Mouse (Mus musculus): Measurements from ENCODE around the gene Casq2. TPM values are rescaled to one million over a fixed set of nuclear protein-coding genes. Genes with fewer than 3 reads are reported as not detected.

Gene Casq2
- polyA plus RNA-seq, 1 experiment from 2014 or later, result 6.2 TPM

Other genes starting within 250 kb of the Casq2 start
- gene Mab21l3, start 237.5 kb upstream of the Casq2 start, polyA plus RNA-seq (2015; fragmentation: Nextera tagmentation; extraction: Ambion mirVana), result 0.09 and 0.88 TPM in 2 replicates
- gene Slc22a15, start 162.0 kb upstream of the Casq2 start, polyA plus RNA-seq (2015; fragmentation: Nextera tagmentation; extraction: Ambion mirVana), result 5.1 and 5.6 TPM in 2 replicates
- 14.9 and 19.2 TPM in 2 replicates for gene Nhlh2, start 76.3 kb upstream of the Casq2 start, polyA plus RNA-seq (2015; fragmentation: Nextera tagmentation; extraction: Ambion mirVana)
- 9.0 and 11.8 TPM in 2 replicates for gene Vangl1, start 118.3 kb downstream of the Casq2 start, polyA plus RNA-seq (2015; fragmentation: Nextera tagmentation; extraction: Ambion mirVana)

All from neural tube, embryonic 15.5 days (tissue).